Mouse (Mus musculus) forelimb bud, embryonic 11.5 days (tissue): Measurements from ENCODE around the gene Oip5.
"Not testable (repeated sequence)": the region's sequence is repeated elsewhere in the genome, so short reads cannot be mapped to it uniquely, and the experiment has no call there.

ENCODE experiments used
- DNase-seq: peaks from one replicate; pipeline ENCODE4 v3.0.0-alpha.2; 2012; ENCODE audit warnings: low read depth, low spot score

Gene Oip5

DNA sequence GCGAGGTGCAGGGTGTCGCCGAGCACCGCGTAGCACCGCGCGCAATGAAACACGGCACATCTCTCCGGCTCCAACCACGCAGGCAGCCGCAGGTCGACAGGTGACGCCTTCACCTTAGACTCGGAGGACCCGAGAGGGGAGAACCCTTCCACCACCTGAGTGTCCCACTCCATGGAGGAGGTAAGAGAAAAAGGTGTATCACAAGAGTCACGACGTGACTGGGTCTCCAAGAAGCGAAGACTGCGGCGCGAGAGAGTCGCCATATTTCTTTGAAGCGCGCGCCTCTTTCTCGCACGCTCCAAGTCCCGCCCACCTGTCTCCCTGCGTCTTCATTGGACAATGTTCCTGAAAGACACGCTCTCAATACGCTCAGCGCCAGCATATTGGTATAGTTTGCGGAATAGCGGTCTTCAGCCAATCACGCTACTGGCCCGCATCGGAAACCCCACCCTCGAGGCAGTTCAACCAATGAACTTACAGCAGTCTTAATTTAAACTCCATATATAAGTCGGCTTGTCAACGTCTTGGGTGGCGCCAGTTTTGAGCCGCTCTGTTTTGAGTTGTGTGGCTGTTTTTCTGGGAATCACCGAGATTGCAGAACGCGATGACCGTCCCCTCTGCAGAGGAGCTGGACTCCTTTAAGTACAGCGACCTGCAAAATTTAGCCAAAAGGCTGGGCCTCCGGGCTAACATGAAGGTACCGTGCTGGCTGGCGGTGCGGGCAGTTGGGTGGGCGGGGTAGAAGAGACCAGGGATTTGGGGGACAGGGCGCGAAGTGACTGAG is at the start of gene Oip5, which contains the start of gene Nusap1:
TSS of gene Oip5 (minus strand) at position 271 of the 784 bp plus-strand sequence.
TSS of gene Nusap1 (plus strand) at position 100 of the 784 bp plus-strand sequence.
- DNase-seq: peak; percentile 98

DNA sequence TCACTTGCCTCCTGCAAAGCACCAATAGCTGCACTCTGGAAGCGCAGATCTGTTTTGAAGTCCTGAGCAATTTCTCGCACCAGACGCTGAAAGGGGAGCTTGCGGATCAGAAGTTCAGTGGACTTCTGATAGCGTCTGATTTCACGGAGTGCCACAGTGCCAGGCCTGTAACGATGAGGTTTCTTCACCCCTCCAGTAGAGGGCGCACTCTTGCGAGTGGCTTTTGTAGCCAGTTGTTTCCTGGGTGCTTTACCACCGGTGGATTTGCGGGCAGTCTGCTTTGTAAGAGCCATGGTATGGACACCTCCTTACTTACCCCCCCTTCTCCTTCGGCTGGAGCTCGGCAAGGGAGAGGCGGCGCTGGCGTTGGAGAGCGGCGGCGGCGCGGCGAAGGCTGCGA is 47.5 kb upstream of the Oip5 start:
- not testable (repeated sequence) for DNase-seq

DNA sequence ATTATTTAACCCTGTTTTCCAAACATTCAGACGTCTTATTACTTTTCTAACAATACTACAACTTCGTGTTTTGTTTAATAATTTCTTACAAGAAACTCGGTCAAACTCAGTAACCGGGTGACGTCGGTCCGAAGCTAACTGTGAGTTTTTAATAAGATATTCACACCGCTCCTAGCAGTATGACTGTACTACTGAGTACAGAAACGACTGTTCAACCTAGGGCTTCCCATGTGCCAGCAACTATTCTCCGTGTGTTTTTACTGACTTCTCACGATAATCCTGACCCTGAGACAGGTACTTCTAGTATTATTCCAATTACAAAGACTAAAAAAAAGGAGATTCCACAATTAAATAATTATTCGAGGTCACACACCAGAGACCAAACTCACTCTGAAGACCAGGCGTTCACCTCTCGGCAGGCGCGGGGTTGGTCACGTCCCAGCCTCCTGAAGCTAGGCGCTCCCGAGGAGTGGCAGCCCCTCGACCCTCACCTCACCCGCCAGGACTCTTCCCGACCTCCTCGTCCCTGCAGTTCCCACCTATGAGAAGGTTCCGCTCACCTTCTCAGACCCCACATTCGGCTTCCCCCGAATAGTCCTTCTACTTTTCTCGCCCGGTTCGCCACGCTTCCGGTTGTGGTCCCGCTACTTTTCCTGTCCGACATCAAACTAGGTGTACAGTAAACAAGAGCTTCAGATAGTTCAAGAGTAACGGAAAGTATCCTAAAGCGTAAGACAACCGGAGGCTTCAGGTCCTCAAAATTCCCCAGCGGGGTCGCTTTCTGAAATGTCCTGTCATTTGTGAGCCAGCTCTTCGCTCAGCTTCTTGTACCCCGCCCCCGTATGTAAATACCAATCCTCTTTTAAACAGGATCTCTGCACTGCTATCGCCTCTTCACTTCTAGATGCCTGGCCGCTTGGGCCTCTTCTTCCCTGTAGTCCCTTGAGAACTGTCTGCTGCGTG is 44.2 kb upstream of the Oip5 start, which contains the start of gene Ndufaf1:
TSS of gene Ndufaf1 (minus strand) at position 608 of the 963 bp plus-strand sequence.
- DNase-seq: peak; percentile 86

DNA sequence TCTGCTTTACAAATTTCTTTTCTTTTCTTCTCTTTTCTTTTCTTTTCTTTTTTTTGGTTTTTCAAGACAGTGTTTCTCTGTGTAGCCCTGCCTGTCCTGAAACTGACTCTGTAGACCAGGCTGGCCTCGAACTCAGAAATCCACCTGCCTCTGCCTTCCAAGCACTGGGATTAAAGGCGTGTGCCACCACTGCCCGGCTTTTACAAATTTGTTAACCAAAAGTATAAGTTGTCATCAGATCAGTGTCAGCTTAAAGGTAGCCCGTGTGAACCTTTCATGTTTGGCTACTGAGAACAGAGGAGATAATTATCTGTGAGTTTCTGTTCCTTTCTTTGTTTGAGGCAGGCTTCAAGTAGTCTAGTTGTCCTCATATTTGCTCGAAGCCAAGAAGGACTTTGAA is 26.0 kb upstream of the Oip5 start:
- no peak for DNase-seq

DNA sequence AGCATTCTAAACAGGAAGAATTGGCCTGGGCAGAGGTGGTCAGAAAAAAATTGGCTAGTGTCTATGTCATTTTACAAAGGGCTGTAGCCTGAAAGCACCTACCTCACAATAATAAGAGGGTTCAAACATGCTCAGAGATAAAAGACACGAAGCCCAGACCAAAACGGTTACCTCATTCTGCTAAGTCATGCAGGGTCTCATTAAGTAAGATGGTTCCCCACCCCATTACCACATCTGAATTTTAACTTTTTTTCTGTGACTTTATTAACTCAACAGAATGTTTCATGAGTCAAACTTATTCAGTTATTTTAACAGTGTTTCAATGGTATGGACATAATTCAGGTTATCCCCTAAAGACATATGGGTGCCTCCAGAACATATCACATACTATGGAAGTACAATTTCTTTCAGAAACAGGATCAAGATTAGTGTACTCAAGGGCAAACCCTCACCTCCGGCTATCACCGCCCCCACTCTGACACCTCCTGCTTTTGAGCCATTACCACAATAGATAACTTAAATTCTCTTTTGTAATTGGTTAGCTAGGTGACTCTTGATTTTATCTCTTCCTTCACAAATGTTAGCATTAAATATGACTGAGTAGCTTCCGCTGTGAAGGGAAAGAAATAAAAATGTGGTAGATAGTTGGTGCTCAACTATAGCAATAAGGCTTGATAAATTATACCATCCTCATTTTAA is 23.1 kb upstream of the Oip5 start:
- DNase-seq: no peak

DNA sequence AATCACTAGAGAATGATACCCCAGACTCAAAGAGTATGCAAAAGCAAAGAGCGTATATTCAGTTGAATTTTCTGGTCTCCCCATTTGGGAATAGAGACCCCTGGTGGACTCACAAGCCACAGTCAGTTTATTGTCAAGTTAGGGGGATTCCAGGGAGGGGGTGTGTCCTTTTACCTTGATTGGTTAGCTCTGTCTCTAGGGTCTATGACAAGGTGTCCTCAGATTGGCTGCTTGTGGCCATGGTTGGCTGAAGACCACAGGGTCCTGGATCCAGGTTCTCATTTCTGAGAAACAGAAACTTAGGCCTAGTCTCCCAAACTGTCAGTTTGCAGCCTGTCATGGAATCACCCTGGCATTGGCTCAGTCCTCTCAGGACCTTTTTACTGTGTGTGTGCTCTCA is 18.5 kb upstream of the Oip5 start:
- no peak for DNase-seq

DNA sequence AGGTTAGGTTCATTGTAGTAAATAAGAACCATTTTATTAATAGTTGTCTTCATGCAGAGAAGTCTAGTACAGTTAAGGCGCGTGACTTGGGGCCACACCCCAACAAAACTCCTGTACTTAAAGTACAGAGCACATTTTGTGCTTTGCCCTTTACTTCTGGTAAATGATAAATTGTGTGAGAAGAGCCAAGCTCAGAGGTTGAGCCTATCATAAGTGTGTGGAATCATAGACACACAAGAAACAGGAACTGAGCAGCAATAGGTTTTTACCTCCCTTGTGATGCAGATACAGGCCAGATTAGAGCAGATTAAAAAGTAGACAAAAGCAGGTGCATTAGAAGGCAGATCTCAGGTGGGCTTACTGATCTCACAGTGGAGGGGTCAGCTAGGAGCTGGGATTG is 3.0 kb upstream of the Oip5 start:
- DNase-seq: no peak

DNA sequence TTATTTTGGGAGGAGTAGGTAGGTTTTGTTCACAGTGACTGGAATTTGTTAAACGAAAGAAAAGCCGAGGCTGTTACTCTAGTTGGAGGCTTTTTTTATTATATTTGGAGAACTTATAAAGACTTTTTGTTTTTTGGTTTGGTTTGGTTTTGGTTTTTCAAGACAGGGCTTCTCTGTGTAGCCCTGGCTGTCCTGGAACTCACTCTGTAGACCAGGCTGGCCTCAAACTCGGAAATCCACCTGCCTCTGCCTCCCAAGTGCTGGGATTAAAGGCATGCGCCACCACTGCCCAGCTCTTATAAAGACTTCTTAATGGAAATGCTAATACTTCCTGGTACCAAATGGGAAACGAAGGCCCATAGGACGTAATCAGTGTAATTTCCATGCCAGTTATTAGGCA is 733 bp upstream of the Oip5 start:
- not testable (repeated sequence) for DNase-seq

DNA sequence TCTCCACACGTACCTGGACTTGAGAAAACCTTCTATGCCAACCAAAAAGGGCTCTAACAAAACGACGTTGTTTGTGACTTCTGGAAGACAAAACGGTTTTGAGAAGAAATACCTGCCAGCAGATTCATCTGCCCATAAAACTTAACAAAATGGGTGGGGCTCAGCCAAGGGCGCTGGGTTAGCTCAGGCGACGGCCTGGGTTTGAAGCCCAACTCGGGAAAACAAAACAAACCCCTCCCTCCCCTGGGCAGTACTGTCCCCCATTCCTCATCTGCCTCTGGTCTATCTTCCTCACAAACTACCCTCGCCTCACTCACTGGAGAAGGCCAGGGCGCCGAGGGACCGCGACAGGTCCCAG is 449 bp downstream of the Oip5 start:
- no peak for DNase-seq

DNA sequence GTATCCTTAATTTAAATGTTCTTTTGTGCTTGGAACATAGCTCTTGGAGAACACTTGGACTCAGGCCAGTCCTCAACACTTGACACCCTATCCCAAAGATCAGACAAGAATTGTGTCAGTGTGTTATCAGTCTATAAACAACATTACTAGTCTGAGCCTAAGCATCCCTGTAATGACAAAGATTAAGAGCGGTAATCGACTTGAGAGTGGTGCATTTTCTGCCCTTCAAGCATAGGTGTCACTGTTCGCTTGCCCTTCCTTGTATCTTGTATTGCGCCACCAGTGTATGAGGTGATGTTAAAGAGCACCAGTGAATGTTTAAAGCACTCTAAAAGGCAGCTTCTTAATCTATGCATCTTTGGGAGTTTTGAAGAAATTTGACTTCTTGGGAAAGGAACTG is 11.2 kb downstream of the Oip5 start:
- DNase-seq: no peak

DNA sequence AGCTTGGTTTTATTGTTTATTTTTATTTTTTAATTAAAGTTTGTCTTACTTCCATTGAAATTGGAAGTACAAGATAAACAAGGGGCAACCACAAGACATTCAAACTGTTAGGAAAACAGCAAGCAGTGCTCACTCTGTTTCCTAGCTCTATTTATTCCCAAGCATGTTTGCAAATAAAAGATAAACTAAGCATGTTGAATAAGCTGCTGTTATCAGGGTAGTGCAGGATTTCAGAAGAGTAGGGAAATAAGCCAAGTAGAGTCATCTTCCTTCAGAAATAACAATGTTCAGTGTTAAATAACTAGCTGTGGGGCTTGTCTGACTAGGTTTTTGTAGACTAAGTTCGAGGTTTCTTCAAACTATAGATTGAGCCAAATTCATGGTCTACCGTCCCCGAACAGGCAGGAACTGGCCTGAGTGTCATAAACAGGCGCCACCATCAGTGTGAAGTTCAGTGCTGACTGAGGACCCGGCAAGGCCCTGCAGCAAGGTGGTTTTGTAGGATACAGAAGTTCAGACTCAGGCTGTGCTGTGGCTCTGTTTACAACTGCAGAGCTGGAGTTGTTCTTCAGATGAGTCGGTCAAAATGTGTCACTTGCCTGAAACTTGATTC is 12.8 kb downstream of the Oip5 start:
- DNase-seq: no peak

DNA sequence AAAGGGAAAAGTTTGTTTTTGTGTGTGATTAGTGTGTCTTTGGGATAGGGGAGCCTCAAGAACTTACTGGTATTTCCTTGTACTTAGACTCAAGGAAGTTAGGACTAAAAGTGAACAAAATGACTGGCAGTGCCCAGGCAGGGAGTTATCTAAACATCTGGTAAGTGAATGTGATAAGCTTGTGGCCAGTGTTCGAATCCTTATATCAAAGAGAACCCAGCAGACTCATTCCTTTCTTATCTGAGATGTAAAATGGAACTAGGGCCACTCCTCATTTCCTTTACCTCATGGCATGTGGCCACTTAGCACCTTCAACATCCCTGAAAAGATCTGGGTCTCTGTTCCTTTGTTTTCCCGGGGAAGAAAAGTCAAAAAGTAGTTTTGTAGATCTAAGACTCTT is 14.4 kb downstream of the Oip5 start:
- DNase-seq: no peak

DNA sequence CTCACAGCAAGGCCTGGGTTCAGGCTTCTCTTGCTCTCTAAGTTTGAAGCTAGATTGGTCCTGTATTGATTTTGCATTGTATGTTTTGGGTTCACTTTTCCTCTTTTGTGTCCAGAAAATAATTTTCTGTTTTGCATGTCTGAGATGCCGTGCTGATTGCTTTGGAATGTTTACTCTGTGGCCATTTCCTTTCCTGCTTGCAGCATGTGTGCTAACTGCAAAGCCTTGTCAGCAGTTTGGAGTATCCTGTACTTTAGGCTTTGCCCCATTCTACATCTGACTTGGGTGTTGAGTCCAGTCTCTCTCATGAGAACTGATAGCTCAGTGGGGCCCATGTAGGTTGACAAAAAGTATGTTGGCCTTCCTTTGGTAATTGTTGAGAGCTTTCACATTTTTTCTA is 15.8 kb downstream of the Oip5 start:
- no peak for DNase-seq

DNA sequence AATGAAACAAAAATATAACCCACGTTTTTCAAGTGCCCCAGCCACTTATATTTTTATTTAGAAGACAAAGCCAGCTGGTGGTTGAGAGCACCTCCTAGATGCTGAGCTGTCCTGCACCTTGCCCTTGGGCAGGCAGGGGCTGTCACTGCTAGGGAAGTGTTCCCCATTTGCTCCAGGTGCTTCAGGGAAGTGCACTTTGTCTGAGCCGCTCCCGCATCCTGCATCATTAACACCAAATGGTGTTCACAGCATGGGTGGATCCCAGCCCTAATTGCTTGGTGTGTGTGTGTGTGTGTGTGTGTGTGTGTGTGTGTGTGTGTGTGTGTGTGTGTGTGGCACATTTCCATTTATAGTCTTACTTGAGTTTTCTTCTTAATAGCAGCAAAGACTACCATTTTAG is 16.7 kb downstream of the Oip5 start:
- DNase-seq: not testable (repeated sequence)

DNA sequence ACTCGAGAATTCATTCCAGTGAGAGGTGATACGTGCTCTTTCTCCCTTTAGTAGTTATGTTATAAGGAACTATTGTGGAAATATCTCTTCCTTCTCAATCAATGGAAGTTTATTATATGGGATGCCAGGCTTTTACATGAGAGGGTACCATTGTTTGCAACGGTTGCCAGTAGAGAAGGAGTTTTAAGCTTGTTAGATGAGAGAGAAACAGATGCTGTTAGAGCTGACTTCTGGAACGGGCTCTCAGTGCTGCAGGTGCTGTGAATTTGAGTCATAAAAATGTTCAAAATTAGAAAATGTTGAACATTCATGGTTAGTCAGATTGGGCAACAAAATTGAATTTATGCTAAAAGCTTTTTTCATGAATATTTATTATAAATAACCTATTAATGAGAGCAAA is 17.2 kb downstream of the Oip5 start:
- DNase-seq: no peak

DNA sequence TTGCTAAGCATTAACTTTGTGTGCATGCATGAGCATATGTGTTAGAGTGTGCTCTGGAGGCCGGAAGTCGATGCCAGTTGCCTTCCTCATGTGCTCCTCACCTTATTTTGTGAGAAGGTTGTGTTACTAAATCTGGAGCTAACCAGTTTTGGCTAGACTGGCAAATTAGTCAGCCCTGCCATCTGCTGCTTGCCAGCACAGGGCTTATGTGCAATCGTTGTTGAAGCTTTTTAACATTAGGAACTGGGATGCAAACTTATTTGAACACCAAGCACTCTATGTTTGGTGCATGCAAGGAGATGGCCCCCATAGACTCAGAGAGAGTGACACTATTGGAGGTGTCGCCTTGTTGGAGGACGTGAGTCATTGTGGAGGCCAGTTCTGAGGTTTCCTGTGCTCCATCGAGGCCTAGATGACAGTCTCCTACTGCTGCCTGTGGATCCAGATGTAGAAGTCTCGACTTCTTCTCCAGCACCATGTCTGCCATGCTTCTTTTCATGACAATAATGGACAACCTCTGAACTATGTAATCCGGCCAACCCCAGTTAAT is 21.4 kb downstream of the Oip5 start:
- no peak for DNase-seq

DNA sequence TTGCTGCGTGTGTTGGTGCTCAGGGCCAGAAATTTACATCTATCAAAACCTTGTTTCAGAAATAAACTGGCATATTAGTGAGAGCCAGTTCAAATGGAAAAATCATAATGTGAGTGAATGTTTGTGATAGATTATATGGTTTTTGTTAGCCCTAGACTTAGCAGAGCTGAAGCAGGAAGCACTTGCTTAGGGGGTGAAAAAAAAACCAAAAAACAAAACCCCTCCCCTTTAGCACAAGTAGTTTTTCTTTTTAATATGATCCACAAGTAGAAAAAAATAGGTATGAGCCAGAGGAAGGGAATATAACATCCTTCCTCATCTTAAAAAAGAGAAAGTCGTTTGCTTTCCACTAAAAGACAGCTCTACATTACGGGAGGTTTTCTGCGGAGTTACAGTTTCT is 23.0 kb downstream of the Oip5 start:
- no peak for DNase-seq

DNA sequence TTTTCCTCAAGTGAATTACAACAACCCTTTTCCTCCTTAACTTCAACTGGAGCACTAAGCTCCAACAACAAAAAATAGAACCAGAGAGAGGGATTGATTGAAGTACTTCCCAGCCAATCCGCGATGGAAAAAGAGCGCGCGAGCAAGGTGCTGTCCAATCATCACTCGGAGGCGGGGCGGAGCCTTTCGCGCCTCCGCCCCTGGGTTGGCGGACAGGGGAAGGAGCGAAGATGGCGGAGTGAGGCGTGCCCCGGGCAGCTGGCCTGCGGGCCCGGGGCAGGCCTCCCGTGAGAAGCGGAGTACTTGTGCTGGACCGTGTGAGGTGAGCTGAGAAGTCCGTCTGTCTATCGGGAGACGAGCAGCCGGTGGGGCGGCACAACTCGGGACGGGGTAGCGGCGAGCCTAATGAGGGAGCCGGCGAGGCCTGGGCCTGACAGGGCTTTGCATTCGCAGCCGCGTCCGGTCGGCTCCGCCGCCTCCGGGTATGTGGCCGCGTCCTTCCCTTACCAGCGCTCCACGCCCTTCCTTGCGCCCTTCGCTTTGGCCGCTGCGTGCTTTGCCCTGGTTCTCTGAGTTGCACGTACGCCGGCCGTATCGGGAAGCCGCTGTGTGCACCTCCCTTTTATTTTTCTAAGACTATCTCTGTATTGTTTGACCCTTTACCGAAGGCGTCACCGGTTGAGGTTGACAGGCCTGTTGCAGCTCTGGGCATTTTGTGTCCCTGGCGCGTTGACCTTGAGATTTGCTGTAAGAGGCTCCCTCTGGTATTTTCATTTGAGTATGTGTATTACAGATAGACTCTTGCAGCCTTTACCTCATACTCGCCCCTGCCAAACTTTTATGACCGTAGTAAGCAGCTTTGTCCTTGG is 23.9 kb downstream of the Oip5 start:
- peak; percentile 99 for DNase-seq

DNA sequence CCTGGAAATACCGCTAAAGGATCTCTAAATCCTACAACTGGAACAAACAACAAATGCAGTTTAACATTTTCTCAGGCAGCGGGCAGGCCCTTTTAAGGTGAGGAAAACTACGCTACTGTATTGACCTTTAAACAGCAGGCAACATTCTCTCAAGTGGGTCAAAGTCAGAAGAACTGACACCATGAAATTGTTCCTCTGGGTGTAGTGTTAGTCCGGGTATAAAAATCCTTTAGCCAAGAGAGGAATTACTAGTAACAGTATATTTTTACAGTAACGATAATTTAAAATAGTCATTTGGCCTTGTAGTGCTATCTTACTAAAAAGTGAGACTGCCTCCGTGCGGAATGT is 24.5 kb downstream of the Oip5 start:
- DNase-seq: no peak

DNA sequence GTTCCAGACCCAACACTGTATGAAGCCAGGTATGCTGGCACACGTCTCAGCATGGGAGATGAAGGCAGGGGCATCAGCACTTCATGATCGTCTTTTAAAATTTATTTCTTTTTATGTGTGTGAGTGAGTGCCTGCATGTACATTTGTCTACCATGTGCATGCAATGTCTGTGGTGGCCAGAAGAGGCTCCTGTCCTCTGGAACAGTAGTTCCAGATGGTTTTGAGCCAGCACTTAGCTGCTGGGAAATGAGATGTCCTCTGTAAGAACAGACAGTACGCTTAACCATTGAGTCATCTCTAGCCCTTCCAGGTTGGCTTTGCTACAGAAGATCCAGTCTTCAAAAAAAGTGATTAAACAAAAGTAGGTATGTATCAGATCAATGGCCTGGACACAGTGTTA is 27.0 kb downstream of the Oip5 start:
- DNase-seq: no peak
